Mouse (Mus musculus): ENCODE data around the gene Eml6. TPM values are rescaled to one million over a fixed set of nuclear protein-coding genes. Genes with fewer than 3 reads are reported as not detected.
"Not testable (repeated sequence)": the region's sequence is repeated elsewhere in the genome, so short reads cannot be mapped to it uniquely, and the experiment has no call there.

The Eml6 gene
- polyA plus RNA-seq, 1 experiment from 2014 or later: 0.48 TPM

DNA sequence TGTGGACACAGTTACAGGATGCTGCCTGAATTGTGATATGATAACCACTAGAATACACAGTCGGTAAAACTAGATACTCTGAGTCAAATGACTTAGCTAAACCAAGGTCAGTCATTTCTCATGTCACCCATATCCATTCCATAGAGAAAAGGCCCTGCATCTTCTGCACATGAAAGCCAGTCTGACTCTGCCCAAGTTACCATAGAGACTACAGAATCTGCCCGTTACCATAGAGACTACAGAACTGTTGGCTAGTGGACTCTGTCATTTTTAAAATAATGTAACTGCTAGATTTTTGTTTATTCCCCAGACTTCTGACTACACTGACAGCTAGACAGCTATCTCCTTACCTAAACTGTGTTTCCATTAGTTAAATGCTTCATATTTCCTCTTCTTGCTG, 198.1 kb downstream of the Eml6 start:
- H3K9me3 ChIP-seq (replicated peaks): no peaks in the 10 kb centered on the region
- no peak overlapping the region for H3K4me3 ChIP-seq
- H3K4me1 ChIP-seq: peaks cover 8% of the 10 kb centered on the region
- WGBS: 85% methylated on average over 2 of the region's 2 CpGs
- peaks cover 38% of the 10 kb centered on the region for H3K27me3 ChIP-seq (ENCODE audit: low read depth, poor library complexity, severe bottlenecking)
- H3K36me3 ChIP-seq: no peaks in the 10 kb centered on the region
- no peak overlapping the region for H3K27ac ChIP-seq (replicated peaks)
- no peak for DNase-seq (ENCODE audit: low spot score)

DNA sequence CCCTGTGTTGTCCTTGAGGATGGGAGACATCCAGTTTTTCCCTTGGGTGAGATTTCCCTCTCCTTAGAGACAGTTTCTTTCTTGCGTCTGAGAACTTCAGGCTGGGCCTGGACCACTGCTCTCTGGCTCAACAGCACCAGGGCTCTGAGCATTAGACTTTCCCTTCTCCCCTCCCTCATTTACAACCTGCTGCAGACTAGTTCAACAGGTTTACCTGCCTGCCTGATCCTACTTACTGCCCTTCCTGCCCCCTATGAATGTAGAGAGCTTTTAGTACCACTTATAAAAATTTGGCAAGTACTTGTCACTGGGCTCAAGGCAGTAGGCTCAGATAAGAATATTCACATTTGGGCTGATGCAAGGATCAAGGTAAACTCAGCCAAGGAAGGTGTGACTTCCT, 199.8 kb downstream of the Eml6 start:
- DNase-seq (ENCODE audit: low spot score): no peak
- Histone ChIP-seq H3K27me3 (ENCODE audit: low read depth, poor library complexity, severe bottlenecking) (peaks cover 38% of the 10 kb centered on the region), H3K9me3 (replicated peaks) (no peaks in the 10 kb centered on the region), H3K4me3 (no peak overlapping the region), H3K4me1 (peaks cover 8% of the 10 kb centered on the region), H3K36me3 (no peaks in the 10 kb centered on the region), H3K27ac (replicated peaks) (no peak overlapping the region)
- WGBS: 89% methylated on average over 1 of the region's 1 CpGs

DNA sequence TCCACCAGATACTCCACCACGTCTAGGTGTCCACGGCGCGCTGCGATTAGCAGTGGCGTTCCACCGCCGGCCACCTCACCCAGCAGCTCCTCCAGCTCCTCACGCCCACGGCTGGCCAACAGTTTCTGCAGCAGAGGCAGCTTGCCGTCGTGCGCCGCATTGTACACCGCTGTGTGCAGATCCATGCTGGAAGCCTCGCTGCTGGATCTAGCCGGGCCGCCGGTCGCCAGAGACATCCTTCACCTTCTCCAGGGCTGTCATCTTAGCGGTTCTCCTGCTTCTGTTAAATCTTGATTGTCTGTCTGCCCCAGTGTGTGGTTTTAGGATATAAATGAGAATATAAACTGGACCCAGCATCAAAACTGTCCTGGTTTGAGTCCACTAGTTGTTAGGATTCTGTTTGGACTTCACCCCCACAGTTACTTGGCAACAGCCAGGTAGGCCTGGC, 200.5 kb downstream of the Eml6 start, which contains the start of gene 4931440F15Rik:
Gene 4931440F15Rik, minus strand, starts transcription at position 398 of the 448 bp plus-strand sequence.
- not testable (repeated sequence) for DNase-seq (ENCODE audit: low spot score); H3K27ac ChIP-seq (replicated peaks); H3K9me3 ChIP-seq (replicated peaks); H3K4me1 ChIP-seq; H3K36me3 ChIP-seq
- Histone ChIP-seq H3K4me3 (peak within 1 kb of the TSS; percentile 34), H3K27me3 (ENCODE audit: low read depth, poor library complexity, severe bottlenecking) (peaks cover 38% of the 10 kb centered on the region)
- 48% methylated on average over 21 of the region's 21 CpGs for WGBS

DNA sequence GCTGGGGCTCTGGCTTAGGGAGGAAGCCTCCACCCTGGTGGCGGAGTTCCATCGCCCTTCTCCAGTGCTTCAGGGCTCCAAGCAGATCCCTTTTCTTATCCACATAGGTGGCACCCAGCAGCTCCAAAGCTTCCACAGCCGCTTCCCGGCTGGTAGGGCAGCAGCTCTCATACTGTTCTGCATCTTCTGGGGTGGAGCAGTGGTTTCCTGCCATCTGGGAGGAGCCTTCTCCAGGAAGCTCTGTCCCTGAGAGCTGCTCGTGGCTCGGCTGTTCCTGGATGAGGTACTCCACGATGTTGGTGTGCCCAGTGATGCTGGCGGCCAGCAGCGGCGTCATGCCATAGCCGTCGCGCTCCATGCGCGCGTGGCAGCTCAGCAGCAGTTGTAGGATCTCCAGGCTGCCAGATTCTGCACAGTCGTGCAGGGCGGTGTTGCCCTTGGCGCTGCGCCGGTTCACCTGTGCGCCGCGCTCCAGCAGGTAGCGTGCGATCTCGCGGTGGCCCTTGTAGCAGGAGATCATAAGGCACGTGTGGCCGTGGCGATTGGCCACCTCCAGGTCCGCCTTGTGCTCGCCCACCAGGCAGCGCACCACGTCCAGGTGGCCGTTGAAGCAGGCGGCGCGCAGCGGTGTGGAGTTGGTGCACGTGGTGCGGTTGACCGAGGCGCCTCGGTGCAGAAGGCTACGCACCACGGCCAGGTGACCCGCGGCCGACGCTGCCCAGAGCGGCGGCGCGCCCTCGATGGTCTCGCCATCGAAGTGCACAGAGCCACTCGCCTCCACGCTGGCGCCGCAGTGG, 201.2 kb downstream of the Eml6 start:
- DNase-seq (ENCODE audit: low spot score); H3K9me3 ChIP-seq (replicated peaks); H3K36me3 ChIP-seq; H3K4me1 ChIP-seq; H3K27ac ChIP-seq (replicated peaks): not testable (repeated sequence)
- H3K27me3 ChIP-seq (ENCODE audit: low read depth, poor library complexity, severe bottlenecking): peaks cover 38% of the 10 kb centered on the region
- 20% methylated on average over 62 of the region's 62 CpGs for WGBS
- H3K4me3 ChIP-seq: peak overlapping the region; percentile 34

DNA sequence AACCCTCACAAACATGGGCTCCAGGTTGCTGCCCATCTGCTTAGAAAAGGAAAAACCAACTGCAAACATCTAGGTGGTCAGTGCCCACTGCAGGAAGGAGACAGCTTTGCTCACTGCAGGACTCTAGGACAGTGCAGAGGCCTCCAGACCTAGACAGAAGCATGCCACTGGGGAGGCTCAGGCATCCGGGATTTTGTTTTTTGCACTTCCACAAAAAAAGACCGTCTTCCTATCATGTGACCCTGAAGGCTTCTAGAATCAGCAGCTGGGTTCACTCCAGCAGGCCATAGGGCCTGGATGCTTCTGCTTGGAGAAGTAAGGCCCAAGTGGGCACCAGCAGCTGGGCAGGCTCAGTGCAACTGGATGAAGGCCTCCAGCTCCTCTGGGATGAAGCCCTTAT, 202.7 kb downstream of the Eml6 start:
- 91% methylated on average over 2 of the region's 2 CpGs for WGBS
- no peaks in the 10 kb centered on the region for H3K9me3 ChIP-seq (replicated peaks)

DNA sequence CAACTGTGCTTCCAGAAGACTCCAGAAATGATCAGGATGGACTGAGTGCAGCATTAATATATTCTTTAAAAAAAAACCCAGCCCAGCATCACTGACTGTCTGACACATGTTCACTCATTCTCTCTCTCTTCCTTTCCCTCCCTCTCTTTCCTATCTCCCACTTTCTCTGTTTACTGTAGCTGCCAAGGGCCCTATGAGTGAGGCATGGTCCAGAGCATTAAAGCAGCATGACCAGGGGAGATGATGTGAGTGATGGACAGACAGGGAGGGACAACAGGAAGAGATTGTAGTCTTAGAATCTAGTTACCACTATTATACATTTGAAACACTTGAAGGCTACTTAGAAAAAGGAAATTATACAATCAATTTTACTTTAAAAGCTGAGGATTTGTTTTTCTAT, 210.2 kb downstream of the Eml6 start:
- H3K27me3 ChIP-seq (ENCODE audit: low read depth, poor library complexity, severe bottlenecking): no peaks in the 10 kb centered on the region
- no peaks in the 10 kb centered on the region for H3K36me3 ChIP-seq
- DNase-seq (ENCODE audit: low spot score): no peak
- no peak overlapping the region for H3K27ac ChIP-seq (replicated peaks)
- H3K9me3 ChIP-seq (replicated peaks): no peaks in the 10 kb centered on the region
- no peaks in the 10 kb centered on the region for H3K4me1 ChIP-seq
- H3K4me3 ChIP-seq: no peak overlapping the region

More for the DNA sequence above, 202.7 kb downstream of the Eml6 start:
- no peaks in the 10 kb centered on the region for H3K36me3 ChIP-seq
- no peak overlapping the region for H3K27ac ChIP-seq (replicated peaks)
- no peak overlapping the region for H3K4me3 ChIP-seq
- peaks cover 8% of the 10 kb centered on the region for H3K4me1 ChIP-seq
- peaks cover 38% of the 10 kb centered on the region for H3K27me3 ChIP-seq (ENCODE audit: low read depth, poor library complexity, severe bottlenecking)
- DNase-seq (ENCODE audit: low spot score): no peak

DNA sequence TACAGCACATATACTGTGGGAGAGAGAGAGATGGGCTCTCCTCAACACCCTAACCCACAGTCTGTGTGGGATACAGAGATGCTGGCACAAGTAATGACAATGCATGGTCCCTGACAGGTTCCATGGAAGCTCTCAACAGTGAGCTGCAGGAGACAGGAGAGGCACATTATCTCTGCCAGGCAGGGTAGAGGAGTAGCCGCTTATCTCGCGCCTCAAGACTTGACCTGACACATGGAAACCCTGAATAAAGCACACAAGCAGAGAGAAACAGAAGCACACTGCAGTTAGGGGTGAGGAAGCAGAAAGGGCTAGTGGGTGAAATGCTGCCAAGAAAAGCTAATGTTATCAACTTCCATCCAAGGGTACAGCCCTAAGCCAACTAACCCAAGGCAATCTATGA, 210.6 kb downstream of the Eml6 start:
- Histone ChIP-seq H3K27ac (replicated peaks) (no peak overlapping the region), H3K27me3 (ENCODE audit: low read depth, poor library complexity, severe bottlenecking) (no peaks in the 10 kb centered on the region), H3K9me3 (replicated peaks) (no peaks in the 10 kb centered on the region), H3K4me1 (no peaks in the 10 kb centered on the region), H3K4me3 (no peak overlapping the region), H3K36me3 (no peaks in the 10 kb centered on the region)
- DNase-seq (ENCODE audit: low spot score): no peak
- 84% methylated on average over 3 of the region's 3 CpGs for WGBS

DNA sequence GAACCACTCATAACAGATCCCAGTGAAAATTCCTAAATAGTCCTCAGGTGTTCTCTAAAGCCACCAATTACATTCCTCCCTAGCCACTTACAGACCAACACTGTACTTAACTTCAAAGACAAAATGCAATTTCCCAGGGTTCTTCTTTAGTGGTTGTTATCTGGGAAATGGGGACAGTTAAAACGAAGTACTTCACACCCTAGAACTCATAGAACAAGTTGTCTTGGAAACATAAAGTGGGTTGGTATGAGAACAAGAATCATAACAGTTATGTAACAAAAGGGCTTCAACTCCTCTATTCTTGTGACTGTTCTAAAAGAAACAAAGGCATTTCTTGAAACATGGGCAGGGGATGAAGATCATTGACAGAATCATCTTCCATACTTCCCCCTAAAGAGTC, 212.6 kb downstream of the Eml6 start:
- Histone ChIP-seq H3K9me3 (replicated peaks) (no peaks in the 10 kb centered on the region), H3K27ac (replicated peaks) (no peak overlapping the region), H3K4me1 (no peaks in the 10 kb centered on the region), H3K27me3 (ENCODE audit: low read depth, poor library complexity, severe bottlenecking) (no peaks in the 10 kb centered on the region), H3K36me3 (no peaks in the 10 kb centered on the region), H3K4me3 (no peak overlapping the region)
- 86% methylated on average over 1 of the region's 1 CpGs for WGBS
- no peak for DNase-seq (ENCODE audit: low spot score)

DNA sequence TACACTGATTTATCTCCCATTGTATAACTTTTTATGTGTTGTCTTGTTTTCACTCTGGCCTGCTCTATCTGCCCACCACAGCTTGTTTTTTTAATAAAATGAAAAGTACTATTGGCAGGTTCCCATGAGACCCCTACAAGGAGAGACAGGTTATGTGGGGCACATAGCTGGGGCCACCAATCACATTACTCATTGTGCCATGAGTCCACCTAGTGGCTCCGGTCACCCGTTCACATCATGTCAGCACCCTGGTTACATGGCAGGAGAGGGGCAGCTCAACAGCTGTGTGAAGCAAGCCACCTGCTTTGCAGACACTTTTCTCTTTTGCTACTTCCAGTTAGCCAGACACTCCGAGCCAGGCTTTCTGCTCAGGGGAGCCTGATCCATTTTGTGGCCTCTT, 213.4 kb downstream of the Eml6 start:
- H3K36me3 ChIP-seq: no peaks in the 10 kb centered on the region
- H3K9me3 ChIP-seq (replicated peaks): no peaks in the 10 kb centered on the region
- no peak overlapping the region for H3K27ac ChIP-seq (replicated peaks)
- H3K27me3 ChIP-seq (ENCODE audit: low read depth, poor library complexity, severe bottlenecking): no peaks in the 10 kb centered on the region
- H3K4me3 ChIP-seq: no peak overlapping the region
- WGBS: 82% methylated on average over 3 of the region's 3 CpGs
- no peak for DNase-seq (ENCODE audit: low spot score)
- H3K4me1 ChIP-seq: no peaks in the 10 kb centered on the region

DNA sequence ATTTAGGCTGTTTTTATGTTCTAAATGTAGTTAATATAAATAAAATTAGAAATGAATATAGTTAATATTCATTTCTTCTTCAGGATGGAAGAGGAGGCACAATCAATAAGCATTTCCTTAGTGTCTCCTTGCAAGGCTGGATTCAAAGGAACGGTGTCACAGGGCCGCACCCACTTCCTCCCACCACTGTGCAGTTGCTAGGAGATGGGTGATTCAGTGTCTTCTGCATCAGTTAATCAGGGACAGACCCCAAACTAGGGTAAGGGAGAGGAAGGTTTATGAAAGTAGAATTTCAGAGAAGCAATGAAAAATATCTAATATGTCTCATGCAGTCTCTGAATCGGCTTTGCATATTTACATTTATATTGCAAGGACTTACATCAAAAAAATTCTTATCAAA, 215.5 kb downstream of the Eml6 start:
- H3K27me3 ChIP-seq (ENCODE audit: low read depth, poor library complexity, severe bottlenecking): no peaks in the 10 kb centered on the region
- no peak overlapping the region for H3K4me3 ChIP-seq
- 80% methylated on average over 3 of the region's 3 CpGs for WGBS
- H3K36me3 ChIP-seq: no peaks in the 10 kb centered on the region
- DNase-seq (ENCODE audit: low spot score): no peak
- no peaks in the 10 kb centered on the region for H3K9me3 ChIP-seq (replicated peaks)
- H3K27ac ChIP-seq (replicated peaks): no peak overlapping the region
- no peaks in the 10 kb centered on the region for H3K4me1 ChIP-seq

DNA sequence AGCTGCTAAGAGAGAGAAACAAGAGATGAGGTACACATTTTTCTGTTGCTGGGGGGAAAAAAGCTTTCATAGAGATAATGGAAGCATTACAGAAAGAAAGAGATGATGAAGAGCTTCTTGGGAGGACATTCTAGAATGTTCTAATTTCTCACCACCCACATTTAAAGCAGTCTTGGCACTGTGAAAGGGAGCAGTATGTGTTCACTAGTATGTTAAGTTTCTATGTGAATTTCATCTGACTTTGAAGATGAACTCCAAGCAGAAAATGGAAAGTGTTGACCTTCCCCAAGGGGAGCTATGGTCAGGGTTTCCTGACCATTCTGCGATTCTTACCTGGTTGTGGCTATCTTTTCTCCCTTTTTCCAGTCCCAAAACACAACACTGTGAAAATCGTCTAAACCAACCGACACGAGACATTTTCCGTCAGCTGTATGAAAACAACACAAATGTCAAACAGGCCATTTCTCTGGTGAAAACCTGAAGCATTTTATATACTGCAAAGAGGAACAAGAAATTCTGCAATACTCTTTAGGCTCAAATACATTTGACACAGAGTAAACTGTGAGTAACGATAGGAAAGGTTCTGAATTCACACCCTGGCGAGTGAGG, 216.7 kb downstream of the Eml6 start:
- Histone ChIP-seq H3K4me3 (no peak overlapping the region), H3K4me1 (no peaks in the 10 kb centered on the region), H3K9me3 (replicated peaks) (no peaks in the 10 kb centered on the region), H3K27ac (replicated peaks) (no peak overlapping the region), H3K27me3 (ENCODE audit: low read depth, poor library complexity, severe bottlenecking) (no peaks in the 10 kb centered on the region), H3K36me3 (no peaks in the 10 kb centered on the region)
- 93% methylated on average over 7 of the region's 7 CpGs for WGBS
- DNase-seq (ENCODE audit: low spot score): no peak

DNA sequence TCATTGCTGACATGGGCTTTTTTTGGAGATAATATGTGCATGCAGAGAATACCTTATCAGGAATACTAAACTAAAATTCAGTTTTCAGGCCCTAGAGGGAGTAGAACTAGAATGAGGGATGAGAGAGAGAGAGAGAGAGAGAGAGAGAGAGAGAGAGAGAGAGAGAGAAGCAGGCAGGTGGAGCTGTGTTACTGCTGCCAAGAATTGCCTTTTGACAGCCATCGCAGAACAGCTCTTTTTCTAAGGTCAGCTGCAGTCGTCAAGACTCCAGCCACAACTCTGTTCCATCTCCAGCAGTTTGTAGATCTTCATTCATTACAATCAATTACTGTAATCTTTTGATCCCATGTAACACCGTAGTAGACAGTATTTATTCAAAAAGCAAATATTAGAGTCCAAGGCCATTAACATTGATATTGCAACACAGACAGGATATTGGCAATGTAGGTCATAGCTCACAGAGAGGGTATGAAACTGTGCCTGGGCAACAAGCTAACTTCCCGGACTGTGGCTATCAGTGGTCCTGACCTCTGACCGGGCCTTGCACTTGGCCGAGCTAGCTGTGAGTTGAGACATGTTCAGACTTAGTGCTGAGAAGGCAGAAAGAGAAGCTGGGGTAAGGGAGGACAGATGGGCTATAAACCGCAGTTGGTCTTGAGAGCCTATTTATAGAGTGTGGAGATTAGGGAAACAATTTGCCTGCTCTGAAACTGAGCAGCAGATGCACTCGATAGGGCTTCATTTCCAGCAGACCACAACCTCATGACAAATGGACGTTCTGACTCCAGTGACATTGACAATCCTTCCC, 217.5 kb downstream of the Eml6 start:
- Histone ChIP-seq H3K4me1 (no peaks in the 10 kb centered on the region), H3K4me3 (no peak overlapping the region), H3K36me3 (no peaks in the 10 kb centered on the region), H3K27me3 (ENCODE audit: low read depth, poor library complexity, severe bottlenecking) (no peaks in the 10 kb centered on the region), H3K9me3 (replicated peaks) (no peaks in the 10 kb centered on the region), H3K27ac (replicated peaks) (no peak overlapping the region)
- DNase-seq (ENCODE audit: low spot score): no peak
- WGBS: 87% methylated on average over 9 of the region's 9 CpGs

DNA sequence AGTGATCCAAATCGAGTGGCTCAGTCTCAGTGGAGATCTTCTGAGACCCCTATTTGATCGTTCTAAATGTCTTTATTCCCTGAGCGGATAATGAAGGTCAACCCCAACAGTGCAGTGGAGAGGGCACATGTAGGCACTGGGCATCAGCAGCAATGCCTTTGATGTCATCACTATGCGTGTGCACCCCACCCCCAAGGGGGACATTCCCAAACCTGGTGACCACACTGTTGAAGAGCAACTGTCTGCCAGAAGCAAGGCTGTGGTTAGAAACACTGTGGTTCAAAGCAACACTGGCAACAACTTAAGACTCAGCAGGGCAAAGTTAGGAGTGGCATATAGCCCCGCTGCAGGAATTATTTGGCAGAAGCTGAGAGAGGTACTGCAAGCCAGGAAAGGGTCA, 218.5 kb downstream of the Eml6 start:
- no peak for DNase-seq (ENCODE audit: low spot score)
- H3K36me3 ChIP-seq: no peaks in the 10 kb centered on the region
- H3K27me3 ChIP-seq (ENCODE audit: low read depth, poor library complexity, severe bottlenecking): no peaks in the 10 kb centered on the region
- no peak overlapping the region for H3K4me3 ChIP-seq
- 90% methylated on average over 5 of the region's 5 CpGs for whole genome bisulfite sequencing
- H3K4me1 ChIP-seq: no peaks in the 10 kb centered on the region
- no peak overlapping the region for H3K27ac ChIP-seq (replicated peaks)
- no peaks in the 10 kb centered on the region for H3K9me3 ChIP-seq (replicated peaks)

Measured in midbrain, embryonic 10.5 days (tissue).